Mouse (Mus musculus) gastrocnemius, adult 2 months (tissue): ENCODE data around the gene Zfr2. TPM values are rescaled to one million over a fixed set of nuclear protein-coding genes. Genes with fewer than 3 reads are reported as not detected.

Experiments
- DNase-seq: peaks from one replicate; pipeline ENCODE4 v3.0.0; 2022
- H3K27ac ChIP-seq: fragments of 200-600 bp; 2 replicates; pipeline ENCODE4 v1.8.1; 2022; ENCODE audit warnings: mild to moderate bottlenecking
- H3K4me3 ChIP-seq: fragments of 200-600 bp; 2 replicates; pipeline ENCODE4 v1.8.1; 2022; ENCODE audit warnings: mild to moderate bottlenecking, moderate library complexity
- CTCF ChIP-seq: fragments of 200-600 bp; IDR thresholded peaks from 2 replicates; pipeline ENCODE4 v1.8.1; 2022; ENCODE audit warnings: antibody characterized with exemption, mild to moderate bottlenecking, moderate library complexity
- intact Hi-C: fragments of 180-260 bp; cut with DNase I; formaldehyde crosslinking; loops from one replicate; pipeline ENCODE4 v1.15.1; 2025
- long read RNA-seq, 2 experiments: library from polyadenylated mRNA; stranded (forward); transcript quantifications; one replicate each; pipeline ENCODE4 v2.0.0; 2021
- total RNA-seq, 2 experiments: library from RNA; stranded (reverse); gene quantifications; 2 replicates each; pipeline ENCODE4 v1.2.3; 2021

Zfr2 gene
- total RNA-seq = 1 to 10 TPM; 1.8 to 2.7 TPM
- long read RNA-seq, experiment 1, partial matches to known transcripts = 0 of 5 reads
- long read RNA-seq, experiment 1, other reads (novel, unspliced or antisense) = 4 of 5 reads
- long read RNA-seq, experiment 2 = 0 reads

- peak within 1 kb of the TSS; percentile 82 for H3K4me3 ChIP-seq
- peak; percentile 93 for DNase-seq
- H3K27ac ChIP-seq = peak within 1 kb of the TSS; percentile 85
- TF ChIP-seq CTCF = no peak
- intact Hi-C loops = no loop called here
Observed at GRCm38 (mm10) chr10:81232580-81233225, at the start of gene Zfr2. Gene Zfr2 (plus strand): TSS chr10:81233155.

GRCm38 (mm10) chr10:81183805-81184204 lies 49.1 kb upstream of the Zfr2 start, which contains the start of gene 4930442H23Rik:
Gene 4930442H23Rik (minus strand): TSS chr10:81183849.
- TF ChIP-seq CTCF = no peak
- H3K4me3 ChIP-seq = peak within 1 kb of the TSS; percentile 81
- intact Hi-C loops = no loop called here
- peak within 1 kb of the TSS; percentile 89 for H3K27ac ChIP-seq
- no peak for DNase-seq

- H3K4me3 ChIP-seq = no peak overlapping the region
- intact Hi-C loops = no loop called here
- peak overlapping the region; percentile 20; the same call in 1 of the 2 replicates for H3K27ac ChIP-seq
- no peak for TF ChIP-seq CTCF
- peak; percentile 19 for DNase-seq
Observed at GRCm38 (mm10) chr10:81184765-81185164, 48.2 kb upstream of the Zfr2 start.

GRCm38 (mm10) chr10:81187161-81187560 lies 45.8 kb upstream of the Zfr2 start:
- Histone ChIP-seq H3K27ac (no peak overlapping the region), H3K4me3 (no peak overlapping the region)
- DNase-seq = no peak
- no peak for TF ChIP-seq CTCF
- intact Hi-C loops = no loop called here

GRCm38 (mm10) chr10:81189821-81190220 lies 43.1 kb upstream of the Zfr2 start:
- TF ChIP-seq CTCF = no peak
- no peak for DNase-seq
- Histone ChIP-seq H3K27ac (no peak overlapping the region; the same call in 1 of the 2 replicates), H3K4me3 (no peak overlapping the region)
- intact Hi-C loops = no loop called here

GRCm38 (mm10) chr10:81190236-81190911 lies 42.6 kb upstream of the Zfr2 start:
- DNase-seq = peak; percentile 65
- intact Hi-C loops = no loop called here
- no peak overlapping the region for H3K4me3 ChIP-seq
- peak; percentile 63 for TF ChIP-seq CTCF
- peak overlapping the region; percentile 99; the same call in 1 of the 2 replicates for H3K27ac ChIP-seq

GRCm38 (mm10) chr10:81190912-81191321 lies 42.0 kb upstream of the Zfr2 start:
- peak; percentile 33; the same call in 1 of the 2 replicates for TF ChIP-seq CTCF
- peak; percentile 40 for DNase-seq
- Histone ChIP-seq H3K27ac (peak overlapping the region; percentile 99), H3K4me3 (no peak overlapping the region; the same call in 1 of the 2 replicates)
- intact Hi-C loops = no loop called here

- intact Hi-C loops = no loop called here
- DNase-seq = peak; percentile 42
Observed at GRCm38 (mm10) chr10:81191342-81191982, 41.5 kb upstream of the Zfr2 start.

GRCm38 (mm10) chr10:81192270-81192967 lies 40.5 kb upstream of the Zfr2 start:
- Histone ChIP-seq H3K4me3 (peak overlapping the region; percentile 86), H3K27ac (peak overlapping the region; percentile 99)
- DNase-seq = peak; percentile 93
- TF ChIP-seq CTCF = 0 out of 2 replicates have a peak, but pooled peaks have one; percentile 13
- intact Hi-C loops = no loop called here

More at GRCm38 (mm10) chr10:81191342-81191982, 41.5 kb upstream of the Zfr2 start:
- Histone ChIP-seq H3K27ac (peak overlapping the region; percentile 99), H3K4me3 (peak overlapping the region; percentile 86)
- TF ChIP-seq CTCF = no peak

- TF ChIP-seq CTCF = peak; percentile 9; the same call in 1 of the 2 replicates
- DNase-seq = peak; percentile 82
- peak overlapping the region; percentile 86 for H3K4me3 ChIP-seq
- intact Hi-C loops = no loop called here
- H3K27ac ChIP-seq = peak overlapping the region; percentile 99
Observed at GRCm38 (mm10) chr10:81192968-81193501, 39.9 kb upstream of the Zfr2 start.

GRCm38 (mm10) chr10:81193991-81194774 lies 38.8 kb upstream of the Zfr2 start:
- intact Hi-C loops = no loop called here
- no peak for TF ChIP-seq CTCF
- peak overlapping the region; percentile 99 for H3K27ac ChIP-seq
- H3K4me3 ChIP-seq = peak overlapping the region; percentile 86
- DNase-seq = peak; percentile 90
